Comparison of ENCODE assay signal across 8 mouse cellular contexts in the genomic region with DNA sequence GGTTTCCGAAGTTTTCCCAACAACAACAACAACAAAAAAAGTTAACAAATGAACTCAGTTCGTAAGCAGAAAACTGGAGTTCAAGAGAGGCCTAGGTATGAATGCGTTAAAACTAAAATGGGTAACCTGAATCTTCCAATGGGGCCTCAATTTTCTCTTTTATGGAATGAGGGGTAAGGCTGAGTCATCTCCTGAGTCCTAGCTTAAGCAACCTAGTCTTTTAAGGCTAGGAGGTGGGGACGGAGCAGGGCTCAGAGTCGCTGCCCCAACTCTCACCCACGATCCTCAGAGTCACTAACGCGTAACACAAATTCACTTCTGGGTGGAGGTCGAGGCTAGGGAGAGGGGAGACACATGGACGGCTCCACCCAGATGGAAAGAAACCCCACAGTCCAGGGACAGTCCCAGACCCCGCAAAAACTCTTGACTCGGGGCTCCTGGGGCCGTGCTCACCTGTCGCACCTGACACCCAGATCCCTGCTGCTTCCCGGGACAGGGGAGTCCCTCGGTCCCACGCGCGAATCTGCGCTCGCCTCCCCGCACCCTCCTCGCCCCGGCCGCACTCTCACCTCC. TPM values are rescaled to one million over a fixed set of nuclear protein-coding genes. Genes with fewer than 3 reads are reported as not detected.
A peak's percentile ranks its signal among the peaks of the same experiment; 100 is the strongest.
DNase-seq lines count a peak whose midpoint lies in the region; ATAC-seq and TF ChIP-seq lines count a peak whose summit lies in the region.

No protein-coding gene starts in this region.

- TF ChIP-seq POLR2A in MEL (IDR thresholded peaks at IDR 0.05; ENCODE audit: control insufficient read depth in 1 of 2, insufficient read depth in 1 of 2, low read depth in 1 of 2, low read length in 2 of 2, poor library complexity in 1 of 2): no peak; a peak in 1 of 4 replicates

- peak overlapping the region; percentile 83 for H3K4me3 ChIP-seq in heart, embryonic 13.5 days
- peak overlapping the region; percentile 86 to 90 for H3K4me3 ChIP-seq in MEL (ENCODE audit: control insufficient read depth in 1 of 2, insufficient read depth in 1 of 2, low read depth in 2 of 2, low read length in 2 of 2)
- peak overlapping the region; percentile 89 for H3K4me3 ChIP-seq in forebrain, embryonic 15.5 days
- peak overlapping the region; percentile 66 to 78 for H3K4me3 ChIP-seq in liver, embryonic 14.5 days (ENCODE audit: insufficient read depth in 1 of 2, low read depth in 2 of 2, low read length in 2 of 2)

- H3K4me2 ChIP-seq in heart, embryonic 13.5 days: peak overlapping the region; percentile 92
- peak overlapping the region; percentile 78 for H3K4me2 ChIP-seq in forebrain, embryonic 15.5 days (replicated peaks)
- H3K4me2 ChIP-seq in liver, embryonic 14.5 days (ENCODE audit: low read depth): peak overlapping the region; percentile 66

- peaks cover 31% of the 10 kb centered on the region for H3K36me3 ChIP-seq in heart, embryonic 13.5 days
- H3K36me3 ChIP-seq in MEL (ENCODE audit: control insufficient read depth in 1 of 2, insufficient read depth in 2 of 2, low read length in 2 of 2): peaks cover 5 to 33% of the 10 kb centered on the region in 2 experiments
- H3K36me3 ChIP-seq in forebrain, embryonic 15.5 days: peaks cover 2% of the 10 kb centered on the region; the same call in 1 of the 2 replicates
- H3K36me3 ChIP-seq in liver, embryonic 14.5 days (replicated peaks; ENCODE audit: control insufficient read depth, insufficient read depth, low read depth): peaks cover under 1% of the 10 kb centered on the region; the same call in 1 of the 2 replicates

- TF ChIP-seq CTCF in MEL (IDR thresholded peaks at IDR 0.05 in 2 of 3, conservative IDR thresholded peaks at IDR 0.05 in 1 of 3; ENCODE audit: control insufficient read depth in 1 of 3, insufficient read depth in 1 of 3, low read depth in 2 of 3, low read length in 3 of 3, poor library complexity in 1 of 3, severe bottlenecking in 1 of 3): no peak
- no peak for TF ChIP-seq CTCF in liver, embryonic 14.5 days (IDR thresholded peaks at IDR 0.05; ENCODE audit: low read depth)

- peaks cover 19% of the 10 kb centered on the region for H3K4me1 ChIP-seq in heart, embryonic 13.5 days
- H3K4me1 ChIP-seq in MEL (ENCODE audit: control insufficient read depth in 1 of 2, insufficient read depth in 2 of 2, low read length in 2 of 2): peaks cover 9 to 16% of the 10 kb centered on the region in 2 experiments
- peaks cover 14% of the 10 kb centered on the region for H3K4me1 ChIP-seq in forebrain, embryonic 15.5 days
- peaks cover 9 to 10% of the 10 kb centered on the region in 2 experiments for H3K4me1 ChIP-seq in liver, embryonic 14.5 days (replicated peaks; ENCODE audit: control insufficient read depth in 2 of 2, insufficient read depth in 2 of 2, low read length in 1 of 2)

- no peak overlapping the region for H3K27ac ChIP-seq in heart, embryonic 13.5 days (replicated peaks)
- H3K27ac ChIP-seq in MEL (ENCODE audit: control insufficient read depth, low read depth, low read length): peak overlapping the region; percentile 71
- no peak overlapping the region for H3K27ac ChIP-seq in forebrain, embryonic 15.5 days (replicated peaks)
- H3K27ac ChIP-seq in liver, embryonic 14.5 days: peak overlapping the region; percentile 53

- WGBS in heart, embryonic 13.5 days: 5% methylated on average over 25 of the region's 25 CpGs
- 6% methylated on average over 25 of the region's 25 CpGs for WGBS in forebrain, embryonic 15.5 days
- 3% methylated on average over 25 of the region's 25 CpGs for WGBS in liver, embryonic 14.5 days (ENCODE audit: insufficient replicate concordance)

- TF ChIP-seq RAD21 in MEL (IDR thresholded peaks at IDR 0.05; ENCODE audit: low read depth, low read length): no peak

- H3K9me3 ChIP-seq in heart, embryonic 13.5 days: no peaks in the 10 kb centered on the region
- H3K9me3 ChIP-seq in MEL (replicated peaks; ENCODE audit: insufficient read depth, low read length): no peaks in the 10 kb centered on the region
- H3K9me3 ChIP-seq in forebrain, embryonic 15.5 days: no peaks in the 10 kb centered on the region
- H3K9me3 ChIP-seq in liver, embryonic 14.5 days (ENCODE audit: control insufficient read depth, low read length): no peaks in the 10 kb centered on the region

- no peaks in the 10 kb centered on the region for H3K27me3 ChIP-seq in heart, embryonic 13.5 days (replicated peaks)
- H3K27me3 ChIP-seq in MEL (ENCODE audit: control insufficient read depth in 1 of 2, insufficient read depth in 2 of 2, low read length in 2 of 2): no peaks in the 10 kb centered on the region
- no peaks in the 10 kb centered on the region for H3K27me3 ChIP-seq in forebrain, embryonic 15.5 days
- no peaks in the 10 kb centered on the region for H3K27me3 ChIP-seq in liver, embryonic 14.5 days (ENCODE audit: control insufficient read depth, insufficient read depth, low read length)

- ATAC-seq in heart, embryonic 13.5 days (ENCODE audit: extremely low read depth, insufficient number of reproducible peaks, low FRiP score, low TSS enrichment): no peak
- ATAC-seq in forebrain, embryonic 15.5 days (replicated peaks): peak; percentile 61
- ATAC-seq in liver, embryonic 14.5 days (ENCODE audit: insufficient read depth): peak; percentile 38; the same call in 1 of the 2 replicates

- TF ChIP-seq EP300 in MEL (IDR thresholded peaks at IDR 0.05; ENCODE audit: low read depth in 1 of 2, low read length in 2 of 2): no peak
- no peak for TF ChIP-seq EP300 in liver, embryonic 14.5 days (IDR thresholded peaks at IDR 0.05; ENCODE audit: low read depth)

- DNase-seq in heart, adult 11 months: no peak
- peak; percentile 60 for DNase-seq in MEL (ENCODE audit: low read depth, low spot score)
- DNase-seq in liver, embryonic 14.5 days (ENCODE audit: low read depth in 3 of 3, low spot score in 3 of 3): no peak
- DNase-seq in yolk sac, embryonic 10.5 days (ENCODE audit: low spot score): peak; percentile 3
- DNase-seq in right cerebral cortex, adult 2 months (ENCODE audit: low spot score in 2 of 2): no peak
- no peak for DNase-seq in cerebellum, postnatal 10 days

- H3K79me2 ChIP-seq in MEL (ENCODE audit: control insufficient read depth, insufficient read depth, low read length, poor library complexity): peaks cover 28% of the 10 kb centered on the region

- H3K9ac ChIP-seq in heart, embryonic 13.5 days: peak overlapping the region; percentile 88
- peak overlapping the region; percentile 93 for H3K9ac ChIP-seq in MEL (ENCODE audit: control insufficient read depth, low read depth, low read length, poor library complexity, severe bottlenecking)
- H3K9ac ChIP-seq in forebrain, embryonic 15.5 days (replicated peaks): peak overlapping the region; percentile 69
- H3K9ac ChIP-seq in liver, embryonic 14.5 days (replicated peaks): peak overlapping the region; percentile 76

TF ChIP-seq in MEL, 35 proteins besides CTCF, POLR2A, EP300 and RAD21:
- TF ChIP-seq MXI1 (IDR thresholded peaks at IDR 0.05; ENCODE audit: low read depth, low read length) (no peak), TBP (IDR thresholded peaks at IDR 0.05; ENCODE audit: low read depth, low read length) (peak; percentile 16; the same call in 1 of the 2 replicates), ZKSCAN1 (IDR thresholded peaks at IDR 0.05; ENCODE audit: low read depth, low read length) (no peak), CHD1 (IDR thresholded peaks at IDR 0.05; ENCODE audit: low read depth, low read length) (peak; percentile 81; the same call in 1 of the 2 replicates), ZNF384 (IDR thresholded peaks at IDR 0.05; ENCODE audit: low read depth, low read length) (peak; percentile 23; the same call in 1 of the 2 replicates), RCOR1 (IDR thresholded peaks at IDR 0.05; ENCODE audit: low read depth, low read length) (no peak), TAL1 (IDR thresholded peaks at IDR 0.05; ENCODE audit: low read length) (no peak), POLR2AphosphoS2 (IDR thresholded peaks at IDR 0.05; ENCODE audit: low read length) (no peak)

RNA-seq across cellular contexts. Expression of a gene that starts 0.5 kb away (rescaled TPM):
- 92.2 and 95.7 TPM in 2 replicates for polyA plus RNA-seq in heart, embryonic 13.5 days (2015; fragmentation: Nextera tagmentation; extraction: Ambion mirVana)
- total RNA-seq in MEL (2012; rRNA removed): 183 and 190 TPM in 2 replicates
- polyA plus RNA-seq in MEL (2012; ENCODE audit: insufficient read depth in 1 of 2, insufficient read length in 2 of 2, low read depth in 1 of 2, low replicate concordance in 2 of 2, missing spikeins in 1 of 2): 100 to 1,000 TPM in 1 of 2 experiments, not detected in 1; 338 TPM
- 100 and 115 TPM in 2 replicates for polyA plus RNA-seq in forebrain, embryonic 15.5 days (2015; fragmentation: Nextera tagmentation; extraction: Ambion mirVana)
- polyA plus RNA-seq in liver, embryonic 14.5 days (2012; rRNA removed): 40.9 and 64.4 TPM in 2 replicates
- polyA plus RNA-seq in liver, embryonic 14.5 days (2014; fragmentation: Nextera tagmentation; extraction: Ambion mirVana): 95.7 and 95.8 TPM in 2 replicates

RNA-seq across cellular contexts. Expression of a gene that starts 15.2 kb away (rescaled TPM):
- polyA plus RNA-seq in heart, embryonic 13.5 days (2015; fragmentation: Nextera tagmentation; extraction: Ambion mirVana): 80.1 and 86.7 TPM in 2 replicates
- 47.3 and 51.3 TPM in 2 replicates for total RNA-seq in MEL (2012; rRNA removed)
- polyA plus RNA-seq in MEL (2012; ENCODE audit: insufficient read depth in 1 of 2, insufficient read length in 2 of 2, low read depth in 1 of 2, low replicate concordance in 2 of 2, missing spikeins in 1 of 2): 10 to 100 TPM in 1 of 2 experiments, not detected in 1; 48.4 TPM
- polyA plus RNA-seq in forebrain, embryonic 15.5 days (2015; fragmentation: Nextera tagmentation; extraction: Ambion mirVana): 104 and 105 TPM in 2 replicates
- 16.9 and 19.7 TPM in 2 replicates for polyA plus RNA-seq in liver, embryonic 14.5 days (2012; rRNA removed)
- 56.1 and 60.9 TPM in 2 replicates for polyA plus RNA-seq in liver, embryonic 14.5 days (2014; fragmentation: Nextera tagmentation; extraction: Ambion mirVana)

RNA-seq across cellular contexts. Expression of a gene that starts 15.3 kb away (rescaled TPM):
- polyA plus RNA-seq in heart, embryonic 13.5 days (2015; fragmentation: Nextera tagmentation; extraction: Ambion mirVana): 27.4 and 29.4 TPM in 2 replicates
- total RNA-seq in MEL (2012; rRNA removed): 1.1 and 1.7 TPM in 2 replicates
- polyA plus RNA-seq in MEL (2012; ENCODE audit: insufficient read depth in 1 of 2, insufficient read length in 2 of 2, low read depth in 1 of 2, low replicate concordance in 2 of 2, missing spikeins in 1 of 2): 1 to 10 TPM in 1 of 2 experiments, not detected in 1; 1.8 TPM
- 23.1 and 25.3 TPM in 2 replicates for polyA plus RNA-seq in forebrain, embryonic 15.5 days (2015; fragmentation: Nextera tagmentation; extraction: Ambion mirVana)
- 10.5 and 16.0 TPM in 2 replicates for polyA plus RNA-seq in liver, embryonic 14.5 days (2012; rRNA removed)
- polyA plus RNA-seq in liver, embryonic 14.5 days (2014; fragmentation: Nextera tagmentation; extraction: Ambion mirVana): 16.4 and 19.3 TPM in 2 replicates

Comparison
In these comparisons a context has a peak if more than half of its experiments do, and no peak if none do; other contexts are left out.
1. H3K27ac ChIP-seq: peak in MEL (single experiment) and liver, embryonic 14.5 days (single experiment); none in heart, embryonic 13.5 days (single experiment) and forebrain, embryonic 15.5 days (single experiment).
2. DNase-seq: peak in MEL (single experiment) and yolk sac, embryonic 10.5 days (single experiment); none in heart, adult 11 months (single experiment), liver, embryonic 14.5 days (0 of 3), right cerebral cortex, adult 2 months (0 of 2) and cerebellum, postnatal 10 days (0 of 2).
3. Peak in every context shown above with its lines, with median percentiles within 50 percentile points of each other: H3K4me2 ChIP-seq, H3K4me3 ChIP-seq and H3K9ac ChIP-seq.